ENCODE assay signal across 21 mouse cellular contexts in genomic region chr6:66915592-66915991, GRCm38 (mm10). TPM values are rescaled to one million over a fixed set of nuclear protein-coding genes. Genes with fewer than 3 reads are reported as not detected.
DNase-seq lines count a peak whose midpoint lies in the region; ATAC-seq lines count a peak whose summit lies in the region.
"Had no signal": no experiment of that assay in that cellular context is flagged by ENCODE, and none has a peak within 500 bp of the region (broad histone marks: within the 10 kb centered on the region; RNA-seq: fewer than 3 reads in every experiment).

No protein-coding gene starts in this region.

- no peak overlapping the region for H3K27ac ChIP-seq in hindbrain, embryonic 16.5 days (ENCODE audit: low read depth, low read length)
- H3K27ac ChIP-seq in forebrain, embryonic 11.5 days (ENCODE audit: low read depth, low read length), result no peak overlapping the region
- H3K27ac ChIP-seq in forebrain, embryonic 16.5 days (ENCODE audit: low read length), result no peak overlapping the region

- H3K9ac ChIP-seq in hindbrain, embryonic 16.5 days (ENCODE audit: low read depth, low read length), result no peak overlapping the region
- H3K9ac ChIP-seq in forebrain, embryonic 11.5 days (ENCODE audit: low read length), result no peak overlapping the region
- no peak overlapping the region for H3K9ac ChIP-seq in forebrain, embryonic 16.5 days (replicated peaks; ENCODE audit: low read depth, low read length)

- no peak overlapping the region for H3K4me2 ChIP-seq in hindbrain, embryonic 16.5 days (ENCODE audit: low read length)
- no peak overlapping the region for H3K4me2 ChIP-seq in forebrain, embryonic 11.5 days (ENCODE audit: low read depth, low read length, severe bottlenecking)
- no peak overlapping the region for H3K4me2 ChIP-seq in forebrain, embryonic 16.5 days (ENCODE audit: low read length)

- no peaks in the 10 kb centered on the region for H3K9me3 ChIP-seq in hindbrain, embryonic 16.5 days (ENCODE audit: control insufficient read depth, low read length)
- no peaks in the 10 kb centered on the region for H3K9me3 ChIP-seq in forebrain, embryonic 11.5 days (ENCODE audit: control insufficient read depth, low read length)
- H3K9me3 ChIP-seq in forebrain, embryonic 16.5 days (ENCODE audit: control insufficient read depth, low read length), result no peaks in the 10 kb centered on the region
- H3K9me3 ChIP-seq: G1E had no signal

- H3K4me1 ChIP-seq in hindbrain, embryonic 16.5 days (ENCODE audit: control insufficient read depth, insufficient read depth, low read depth, low read length), result peaks cover under 1% of the 10 kb centered on the region; the same call in 1 of the 2 replicates
- no peaks in the 10 kb centered on the region for H3K4me1 ChIP-seq in forebrain, embryonic 11.5 days (replicated peaks; ENCODE audit: control insufficient read depth, insufficient read depth, low read length)
- no peaks in the 10 kb centered on the region for H3K4me1 ChIP-seq in forebrain, embryonic 16.5 days (replicated peaks; ENCODE audit: control insufficient read depth, insufficient read depth, low read length)

- 93% methylated on average over 2 of the region's 2 CpGs for WGBS in hindbrain, embryonic 16.5 days
- WGBS in forebrain, embryonic 11.5 days, result 93% methylated on average over 2 of the region's 2 CpGs
- 95% methylated on average over 2 of the region's 2 CpGs for WGBS in forebrain, embryonic 16.5 days

- H3K4me3 ChIP-seq in hindbrain, embryonic 16.5 days (ENCODE audit: low read length), result no peak overlapping the region
- no peak overlapping the region for H3K4me3 ChIP-seq in forebrain, embryonic 11.5 days (ENCODE audit: low read depth, low read length)
- no peak overlapping the region for H3K4me3 ChIP-seq in forebrain, embryonic 16.5 days (replicated peaks; ENCODE audit: low read length)

- no peaks in the 10 kb centered on the region for H3K36me3 ChIP-seq in hindbrain, embryonic 16.5 days (ENCODE audit: control insufficient read depth, insufficient read depth, low read length)
- H3K36me3 ChIP-seq in forebrain, embryonic 11.5 days (ENCODE audit: control insufficient read depth, insufficient read depth, low read length), result no peaks in the 10 kb centered on the region
- H3K36me3 ChIP-seq in forebrain, embryonic 16.5 days (ENCODE audit: control insufficient read depth, insufficient read depth), result no peaks in the 10 kb centered on the region
- H3K36me3 ChIP-seq: G1E had no signal

- H3K27me3 ChIP-seq in hindbrain, embryonic 16.5 days (replicated peaks; ENCODE audit: control insufficient read depth, insufficient read depth, low read length), result no peaks in the 10 kb centered on the region
- no peaks in the 10 kb centered on the region for H3K27me3 ChIP-seq in forebrain, embryonic 11.5 days (ENCODE audit: control insufficient read depth, insufficient read depth, low read length)
- no peaks in the 10 kb centered on the region for H3K27me3 ChIP-seq in forebrain, embryonic 16.5 days (replicated peaks; ENCODE audit: control insufficient read depth, insufficient read depth, low read length)
- H3K27me3 ChIP-seq: CH12.LX, Patski had no signal

- DNase-seq in forebrain, embryonic 11.5 days (ENCODE audit: low spot score), result no peak
- DNase-seq: adrenal gland, adult 2 months; adrenal gland, adult 8-10 months; adrenal gland, postnatal 10 days; adrenal gland, postnatal 14 days; adrenal gland, postnatal 25 days; adrenal gland, postnatal 36 days; B cell, adult 2 months; cerebellum, adult 11 months; cerebellum, adult 11-12 months; cerebellum, adult 18-20 months had no signal

- peak; percentile 56 for ATAC-seq in granulocyte monocyte progenitor cell, adult 5-6 weeks (replicated peaks; ENCODE audit: poor library complexity, severe bottlenecking)
- ATAC-seq in megakaryocyte, adult 5-6 weeks (ENCODE audit: poor library complexity, severe bottlenecking), result peak; percentile 53
- ATAC-seq in megakaryocyte progenitor cell, adult 5-6 weeks (replicated peaks; ENCODE audit: poor library complexity), result 0 out of 2 replicates have a peak, but pooled peaks have one; percentile 33
- ATAC-seq in hindbrain, embryonic 16.5 days, result no peak
- no peak for ATAC-seq in forebrain, embryonic 11.5 days (replicated peaks; ENCODE audit: low FRiP score)
- no peak for ATAC-seq in forebrain, embryonic 16.5 days
- ATAC-seq: activated CD4-positive, CD25-positive, alpha-beta regulatory T cell, adult 4 months; CD4-positive, CD25-positive, alpha-beta regulatory T cell, adult 4 months; Patski had no signal

RNA-seq across cellular contexts. Expression of gene Gng12, which starts 19.4 kb away (rescaled TPM):
- 144 and 151 TPM in 2 replicates for total RNA-seq in granulocyte monocyte progenitor cell, adult 5-6 weeks (2014; fragmentation: Nextera tagmentation)
- 116 and 143 TPM in 2 replicates for total RNA-seq in granulocyte monocyte progenitor cell, adult 5-6 weeks (2017)
- total RNA-seq in megakaryocyte, adult 5-6 weeks (2015), result 61.0 and 78.1 TPM in 2 replicates
- total RNA-seq in megakaryocyte, adult 5-6 weeks (2017), result 42.9 and 63.5 TPM in 2 replicates
- total RNA-seq in megakaryocyte progenitor cell, adult 5-6 weeks (2015), result 190 and 214 TPM in 2 replicates
- total RNA-seq in megakaryocyte progenitor cell, adult 5-6 weeks (2017), result 115 and 154 TPM in 2 replicates
- 70.0 and 76.9 TPM in 2 replicates for polyA plus RNA-seq in hindbrain, embryonic 16.5 days (2015; fragmentation: Nextera tagmentation; extraction: Ambion mirVana)
- polyA plus RNA-seq in forebrain, embryonic 11.5 days (2014; fragmentation: Nextera tagmentation; extraction: Ambion mirVana), result 43.5 and 46.2 TPM in 2 replicates
- 29.1 and 32.2 TPM in 2 replicates for polyA plus RNA-seq in forebrain, embryonic 16.5 days (2015; fragmentation: Nextera tagmentation; extraction: Ambion mirVana)
- polyA plus RNA-seq: G1E had no signal

Comparison
In these comparisons a context has a peak if more than half of its experiments do, and no peak if none do; other contexts are left out.
1. ATAC-seq: peak in granulocyte monocyte progenitor cell, adult 5-6 weeks (single experiment), megakaryocyte, adult 5-6 weeks (single experiment) and megakaryocyte progenitor cell, adult 5-6 weeks (single experiment); none in hindbrain, embryonic 16.5 days (single experiment), forebrain, embryonic 11.5 days (single experiment) and forebrain, embryonic 16.5 days (single experiment).